In the genomic region with DNA sequence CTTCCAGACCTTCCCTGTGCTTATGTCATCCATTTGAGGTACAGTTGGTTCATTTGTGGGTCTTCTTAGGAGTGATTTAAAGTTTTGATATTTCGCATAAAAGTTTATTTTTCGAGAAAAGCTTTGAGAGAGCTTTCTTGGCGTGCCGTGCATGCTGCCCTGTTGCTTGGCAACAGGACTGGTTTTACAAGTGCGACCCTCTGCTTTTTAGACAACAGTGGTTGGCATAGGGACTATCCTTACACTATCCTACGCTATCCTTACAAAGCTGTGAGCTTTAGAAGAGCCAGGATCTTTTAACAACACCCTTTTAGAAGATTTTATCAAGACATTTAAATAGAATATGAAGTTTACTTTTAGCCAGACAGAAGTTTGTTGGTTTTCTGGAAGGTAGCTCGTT, we compare ENCODE assay signal across 18 mouse cellular contexts.
"Had no signal": no experiment of that assay in that cellular context is flagged by ENCODE, and none has a peak within 500 bp of the region (broad histone marks: within the 10 kb centered on the region; RNA-seq: fewer than 3 reads in every experiment).

No protein-coding gene starts in this region.

- H3K4me1 ChIP-seq: limb, embryonic 12.5 days; limb, embryonic 15.5 days; midbrain, embryonic 10.5 days; neural tube, embryonic 12.5 days; neural tube, embryonic 15.5 days had no signal

- DNase-seq: kidney, adult 2 months; kidney, postnatal 14 days; kidney, postnatal 4 days; left cerebral cortex, postnatal 4 days; liver, postnatal 0 days; midbrain, embryonic 14.5 days; right cerebral cortex, adult 18-20 months; thymus, adult 18-20 months; thymus, postnatal 36 days had no signal

- H3K9me3 ChIP-seq: limb, embryonic 12.5 days; limb, embryonic 15.5 days; megakaryocyte, embryonic 14.5 days; midbrain, embryonic 10.5 days; neural tube, embryonic 12.5 days; neural tube, embryonic 15.5 days had no signal

- H3K27me3 ChIP-seq: limb, embryonic 12.5 days; limb, embryonic 15.5 days; megakaryocyte, embryonic 14.5 days; neural tube, embryonic 12.5 days; neural tube, embryonic 15.5 days had no signal

- H3K4me3 ChIP-seq: limb, embryonic 12.5 days; limb, embryonic 15.5 days; megakaryocyte, embryonic 14.5 days; midbrain, embryonic 10.5 days; neural tube, embryonic 12.5 days; neural tube, embryonic 15.5 days had no signal

- H3K27ac ChIP-seq: limb, embryonic 12.5 days; limb, embryonic 15.5 days; liver, embryonic 14.5 days; midbrain, embryonic 10.5 days; neural tube, embryonic 12.5 days; neural tube, embryonic 15.5 days had no signal

- H3K4me2 ChIP-seq: limb, embryonic 12.5 days; limb, embryonic 15.5 days; liver, embryonic 11.5 days; neural tube, embryonic 12.5 days; neural tube, embryonic 15.5 days had no signal

- H3K9ac ChIP-seq: limb, embryonic 12.5 days; limb, embryonic 15.5 days; liver, embryonic 14.5 days; liver, postnatal 0 days; neural tube, embryonic 12.5 days; neural tube, embryonic 15.5 days had no signal

- ATAC-seq: intestine, postnatal 0 days; liver, postnatal 0 days had no signal
